Mouse (Mus musculus) limb, embryonic 11.5 days (tissue): ENCODE results near the gene Itga11. TPM values are rescaled to one million over a fixed set of nuclear protein-coding genes. Genes with fewer than 3 reads are reported as not detected.
"Not testable (repeated sequence)": the region's sequence is repeated elsewhere in the genome, so short reads cannot be mapped to it uniquely, and the experiment has no call there.

Experiments used
- ATAC-seq: fragments of 200-750 bp; cut with Nextera tagmentation; 2 replicates; pipeline ENCODE4 v1.8.0; 2017; ENCODE audit warnings: low read depth; ENCODE audit not compliant: insufficient number of reproducible peaks, low FRiP score, low TSS enrichment
- DNase-seq: peaks from one replicate; pipeline ENCODE4 v3.0.0-alpha.2; 2015; ENCODE audit warnings: low spot score
- H3K27ac ChIP-seq: fragments of 300-500 bp; sonication (generic); replicated peaks from 2 replicates; pipeline ENCODE4 v1.5.1; 2014; ENCODE audit warnings: low read depth, mild to moderate bottlenecking, low read length
- H3K27me3 ChIP-seq: fragments of 300-500 bp; sonication (generic); 2 replicates; pipeline ENCODE4 v1.6.1; 2014; ENCODE audit warnings: mild to moderate bottlenecking, low read length, mixed read lengths; ENCODE audit not compliant: control insufficient read depth, insufficient read depth
- H3K36me3 ChIP-seq: fragments of 300-500 bp; sonication (generic); 2 replicates; pipeline ENCODE4 v1.6.1; 2014; ENCODE audit warnings: mild to moderate bottlenecking, low read length, moderate library complexity, mixed read lengths; ENCODE audit not compliant: control insufficient read depth, insufficient read depth
- H3K4me1 ChIP-seq: fragments of 300-500 bp; sonication (generic); 2 replicates; pipeline ENCODE4 v1.6.1; 2014; ENCODE audit warnings: low read length, mixed read lengths; ENCODE audit not compliant: control insufficient read depth, insufficient read depth
- H3K4me2 ChIP-seq: fragments of 300-500 bp; sonication (generic); 2 replicates; pipeline ENCODE4 v1.6.1; 2014; ENCODE audit warnings: low read depth, mild to moderate bottlenecking, moderate library complexity; ENCODE audit not compliant: severe bottlenecking
- H3K4me3 ChIP-seq: fragments of 300-500 bp; sonication (generic); 2 replicates; pipeline ENCODE4 v1.5.1; 2014; ENCODE audit warnings: low read depth, low read length
- H3K9ac ChIP-seq: fragments of 300-500 bp; sonication (generic); 2 replicates; pipeline ENCODE4 v1.6.1; 2014; ENCODE audit warnings: mild to moderate bottlenecking, low read length
- H3K9me3 ChIP-seq: fragments of 300-500 bp; sonication (generic); 2 replicates; pipeline ENCODE4 v1.6.1; 2016; ENCODE audit warnings: low read length; ENCODE audit not compliant: control insufficient read depth
- WGBS: fragments of 180-500 bp; shearing (Covaris S2); extraction: QIAGEN DNeasy Blood & Tissue Kit; methylation state at CpG from one replicate; pipeline ENCODE4 v1.1.7; 2014; 5-methylcytosine and 5-hydroxymethylcytosine counted together
- polyA plus RNA-seq: library from polyadenylated mRNA; unstranded; fragments of >200 nt; fragmentation: Nextera tagmentation; extraction: Ambion mirVana; gene quantifications from 2 replicates; pipeline ENCODE4 v1.2.1, GENCODE M21; 2014

Gene Itga11
- polyA plus RNA-seq, 1 experiment from 2014 or later, result 3.5 TPM

DNA sequence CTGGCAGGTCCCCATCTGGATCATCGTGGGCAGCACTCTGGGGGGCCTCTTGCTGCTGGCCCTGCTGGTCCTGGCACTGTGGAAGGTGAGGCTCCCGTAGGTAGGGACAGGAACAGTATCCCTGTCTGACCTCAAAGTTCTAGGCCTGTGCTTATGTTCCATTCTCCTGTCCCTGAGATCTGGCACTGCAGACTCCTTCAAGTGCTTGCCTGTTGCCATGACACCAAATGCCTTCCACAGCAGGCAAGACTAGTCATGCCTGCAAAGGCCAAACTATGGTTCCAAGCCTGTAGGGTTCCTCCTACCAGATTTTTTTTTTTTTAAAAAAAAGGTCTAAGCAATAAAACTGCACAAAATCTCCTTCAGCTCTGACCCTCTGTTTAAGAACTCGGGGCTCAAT, 104.3 kb downstream of the Itga11 start:
- no peaks in the 10 kb centered on the region for H3K9me3 ChIP-seq
- no peak overlapping the region for H3K4me2 ChIP-seq
- H3K4me1 ChIP-seq, result no peaks in the 10 kb centered on the region
- no peak for ATAC-seq
- 76% methylated on average over 3 of the region's 3 CpGs for WGBS
- H3K27ac ChIP-seq, result no peak overlapping the region
- H3K9ac ChIP-seq, result no peak overlapping the region
- no peak overlapping the region for H3K4me3 ChIP-seq
- H3K36me3 ChIP-seq, result no peaks in the 10 kb centered on the region
- H3K27me3 ChIP-seq, result no peaks in the 10 kb centered on the region
- DNase-seq, result no peak

DNA sequence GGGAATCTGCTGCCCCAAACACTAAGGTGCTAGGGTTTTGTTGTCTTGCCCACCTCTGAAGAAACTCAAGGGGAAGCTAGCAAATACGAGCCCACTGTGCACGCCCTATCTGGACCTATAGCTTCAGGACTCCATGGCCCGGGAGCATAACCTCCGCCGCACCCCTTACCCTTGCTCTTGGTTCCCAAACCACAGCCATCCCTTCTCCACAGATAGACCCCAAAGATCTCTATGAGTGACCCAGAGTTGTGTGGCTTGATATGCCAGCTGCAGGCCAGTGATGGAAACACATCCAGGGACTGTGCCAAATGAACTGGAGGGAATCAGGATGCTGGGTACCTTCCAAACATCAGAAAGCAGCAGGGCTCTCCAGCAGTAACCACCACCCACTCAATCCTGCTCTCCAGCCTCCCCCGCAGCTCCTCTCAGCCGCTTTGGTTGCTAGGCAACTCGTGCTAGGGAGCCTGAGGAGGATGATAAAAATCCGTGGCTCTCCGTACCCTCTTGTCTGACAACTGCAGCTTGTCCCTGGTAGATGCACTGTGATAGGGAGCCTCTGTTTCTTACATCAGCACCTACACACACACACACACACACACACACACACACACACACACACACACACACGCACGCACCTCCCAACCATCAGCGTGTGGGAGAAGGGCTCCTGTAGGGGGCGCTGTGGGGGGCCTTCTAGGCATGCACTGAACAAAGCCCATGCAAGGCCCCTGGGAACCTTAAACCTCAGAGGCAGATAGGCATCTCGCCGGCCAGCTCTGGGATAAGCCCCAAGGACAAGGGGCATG, 105.6 kb downstream of the Itga11 start:
- Histone ChIP-seq H3K4me2 (no peak overlapping the region), H3K9ac (no peak overlapping the region), H3K4me1 (no peaks in the 10 kb centered on the region), H3K9me3 (no peaks in the 10 kb centered on the region), H3K27ac (no peak overlapping the region), H3K4me3 (no peak overlapping the region), H3K36me3 (no peaks in the 10 kb centered on the region), H3K27me3 (no peaks in the 10 kb centered on the region)
- 50% methylated on average over 16 of the region's 16 CpGs for WGBS
- ATAC-seq (no peak), DNase-seq (peak; percentile 47)

DNA sequence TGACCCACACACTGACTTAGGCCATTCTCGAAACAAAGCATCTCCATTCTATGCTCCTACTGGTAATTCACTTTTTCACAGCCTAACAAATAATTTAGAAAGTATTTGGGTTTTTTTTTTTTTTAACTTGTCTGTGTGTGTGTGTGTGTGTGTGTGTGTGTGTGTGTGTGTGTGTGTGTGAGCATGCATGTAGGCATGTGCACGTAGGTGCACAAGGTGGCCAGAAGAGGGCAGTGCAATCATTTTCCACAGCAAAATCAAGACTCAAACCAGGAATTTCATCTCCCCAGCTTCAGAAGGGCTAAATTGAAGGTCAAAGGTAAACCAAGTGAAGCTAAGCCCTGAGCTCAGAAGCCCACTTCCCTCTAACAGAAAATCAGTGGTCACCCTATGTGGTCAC, 106.6 kb downstream of the Itga11 start:
- Histone ChIP-seq H3K4me2 (no peak overlapping the region), H3K27me3 (no peaks in the 10 kb centered on the region), H3K4me3 (no peak overlapping the region), H3K36me3 (no peaks in the 10 kb centered on the region), H3K27ac (no peak overlapping the region), H3K4me1 (no peaks in the 10 kb centered on the region), H3K9ac (no peak overlapping the region), H3K9me3 (no peaks in the 10 kb centered on the region)
- WGBS, result 87% methylated on average over 2 of the region's 2 CpGs
- DNase-seq (no peak), ATAC-seq (no peak)

DNA sequence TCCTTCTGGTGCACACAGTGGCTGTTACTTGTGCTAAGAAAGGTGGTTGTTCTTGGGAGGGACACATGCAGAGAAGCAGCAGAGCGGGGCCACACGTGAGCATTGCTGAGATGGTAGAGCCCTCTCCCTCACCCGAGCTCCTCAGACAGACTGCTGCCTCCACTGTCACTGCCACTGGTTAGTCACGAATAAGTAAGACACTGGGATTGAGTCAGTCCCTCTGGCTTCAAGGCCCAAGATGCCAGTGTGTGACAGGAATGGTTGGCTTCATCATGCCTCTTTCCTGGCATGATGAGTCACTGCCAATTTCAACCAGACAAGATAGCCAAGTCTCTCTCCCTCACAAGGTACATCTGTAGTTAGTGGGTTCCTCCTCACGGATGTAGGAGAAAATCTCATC, 109.1 kb downstream of the Itga11 start:
- H3K4me1 ChIP-seq, result no peaks in the 10 kb centered on the region
- H3K36me3 ChIP-seq, result no peaks in the 10 kb centered on the region
- H3K27ac ChIP-seq, result no peak overlapping the region
- H3K4me2 ChIP-seq, result no peak overlapping the region
- ATAC-seq (no peak), DNase-seq (no peak)
- H3K4me3 ChIP-seq, result no peak overlapping the region
- WGBS, result 73% methylated on average over 5 of the region's 5 CpGs
- H3K27me3 ChIP-seq, result no peaks in the 10 kb centered on the region
- no peaks in the 10 kb centered on the region for H3K9me3 ChIP-seq
- no peak overlapping the region for H3K9ac ChIP-seq

DNA sequence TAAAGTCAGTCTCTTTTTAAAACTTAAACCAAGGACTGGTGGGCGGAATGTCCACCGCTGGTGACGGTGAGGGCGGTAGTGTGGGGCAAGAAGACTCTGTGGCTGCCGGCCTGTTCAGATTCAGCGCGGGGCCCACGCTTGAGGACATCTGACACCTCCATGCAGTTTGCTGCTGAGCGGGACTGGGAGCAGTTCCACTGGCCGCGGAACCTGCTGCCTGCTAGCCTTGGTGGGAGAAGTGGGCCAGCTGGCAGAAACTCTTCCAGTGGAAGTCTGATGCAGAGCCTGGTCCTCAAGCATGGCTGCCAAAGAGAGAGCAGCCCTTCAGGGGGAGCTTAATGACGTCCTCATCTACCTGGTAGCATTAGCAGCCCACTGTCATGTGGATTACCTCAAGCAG, 112.2 kb downstream of the Itga11 start:
- H3K9ac ChIP-seq, result no peak overlapping the region
- DNase-seq (no peak), ATAC-seq (no peak)
- H3K36me3 ChIP-seq, result no peaks in the 10 kb centered on the region
- no peaks in the 10 kb centered on the region for H3K27me3 ChIP-seq
- 85% methylated on average over 12 of the region's 12 CpGs for WGBS
- H3K27ac ChIP-seq, result no peak overlapping the region
- no peaks in the 10 kb centered on the region for H3K9me3 ChIP-seq
- H3K4me3 ChIP-seq, result no peak overlapping the region
- H3K4me2 ChIP-seq, result no peak overlapping the region
- no peaks in the 10 kb centered on the region for H3K4me1 ChIP-seq

DNA sequence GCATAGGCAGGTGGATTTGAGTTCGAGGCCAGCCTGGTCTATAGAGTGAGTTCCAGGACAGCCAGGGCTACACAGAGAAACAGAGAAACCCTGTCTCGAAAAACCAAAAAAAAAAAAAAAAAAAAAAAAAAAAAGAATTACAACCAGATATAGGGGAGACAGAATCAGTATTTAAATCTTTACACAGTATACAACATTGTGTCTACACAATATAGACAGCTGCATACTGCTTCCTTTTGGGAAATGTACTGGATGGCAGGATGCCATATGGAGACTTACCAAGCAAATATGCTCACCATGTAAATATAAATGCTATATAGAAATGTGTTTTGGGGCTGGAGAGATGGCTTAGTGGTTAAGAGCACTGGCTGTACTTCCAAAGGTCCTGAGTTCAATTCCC, 121.6 kb downstream of the Itga11 start:
- peaks cover 14% of the 10 kb centered on the region for H3K36me3 ChIP-seq
- H3K4me2 ChIP-seq, result not testable (repeated sequence)
- WGBS, result 87% methylated on average over 2 of the region's 2 CpGs

DNA sequence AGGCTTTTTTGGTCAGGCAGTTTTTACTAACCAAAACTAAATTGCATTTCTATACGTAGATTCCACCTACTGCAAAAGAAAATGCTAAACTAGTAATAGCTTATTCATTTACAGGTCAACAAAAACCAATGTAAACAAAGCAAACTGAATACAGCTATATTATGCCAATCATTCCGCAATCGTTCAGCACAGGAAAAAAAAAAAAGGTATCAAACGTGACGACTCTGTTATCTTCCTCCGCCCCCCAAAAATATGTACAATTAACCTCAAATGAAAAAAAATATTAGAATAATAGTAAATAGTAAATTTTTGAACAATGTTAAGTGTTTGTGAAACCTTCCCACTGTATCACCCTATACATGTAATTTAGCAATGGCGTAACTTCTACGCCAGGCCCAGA, 132.5 kb downstream of the Itga11 start:
- H3K4me3 ChIP-seq, result peak overlapping the region; percentile 96
- H3K27me3 ChIP-seq, result no peaks in the 10 kb centered on the region
- no peak overlapping the region for H3K9ac ChIP-seq
- DNase-seq, result no peak
- whole genome bisulfite sequencing, result 19% methylated on average over 8 of the region's 8 CpGs
- H3K9me3 ChIP-seq, result no peaks in the 10 kb centered on the region
- H3K27ac ChIP-seq, result no peak overlapping the region
- ATAC-seq, result no peak
- H3K4me1 ChIP-seq, result peaks cover 6% of the 10 kb centered on the region; the same call in 1 of the 2 replicates
- no peaks in the 10 kb centered on the region for H3K36me3 ChIP-seq
- H3K4me2 ChIP-seq, result peak overlapping the region; percentile 54

More for the DNA sequence above, 121.6 kb downstream of the Itga11 start:
- not testable (repeated sequence) for H3K27me3 ChIP-seq, H3K4me3 ChIP-seq, H3K4me1 ChIP-seq, ATAC-seq, DNase-seq, H3K27ac ChIP-seq, H3K9ac ChIP-seq, H3K9me3 ChIP-seq

DNA sequence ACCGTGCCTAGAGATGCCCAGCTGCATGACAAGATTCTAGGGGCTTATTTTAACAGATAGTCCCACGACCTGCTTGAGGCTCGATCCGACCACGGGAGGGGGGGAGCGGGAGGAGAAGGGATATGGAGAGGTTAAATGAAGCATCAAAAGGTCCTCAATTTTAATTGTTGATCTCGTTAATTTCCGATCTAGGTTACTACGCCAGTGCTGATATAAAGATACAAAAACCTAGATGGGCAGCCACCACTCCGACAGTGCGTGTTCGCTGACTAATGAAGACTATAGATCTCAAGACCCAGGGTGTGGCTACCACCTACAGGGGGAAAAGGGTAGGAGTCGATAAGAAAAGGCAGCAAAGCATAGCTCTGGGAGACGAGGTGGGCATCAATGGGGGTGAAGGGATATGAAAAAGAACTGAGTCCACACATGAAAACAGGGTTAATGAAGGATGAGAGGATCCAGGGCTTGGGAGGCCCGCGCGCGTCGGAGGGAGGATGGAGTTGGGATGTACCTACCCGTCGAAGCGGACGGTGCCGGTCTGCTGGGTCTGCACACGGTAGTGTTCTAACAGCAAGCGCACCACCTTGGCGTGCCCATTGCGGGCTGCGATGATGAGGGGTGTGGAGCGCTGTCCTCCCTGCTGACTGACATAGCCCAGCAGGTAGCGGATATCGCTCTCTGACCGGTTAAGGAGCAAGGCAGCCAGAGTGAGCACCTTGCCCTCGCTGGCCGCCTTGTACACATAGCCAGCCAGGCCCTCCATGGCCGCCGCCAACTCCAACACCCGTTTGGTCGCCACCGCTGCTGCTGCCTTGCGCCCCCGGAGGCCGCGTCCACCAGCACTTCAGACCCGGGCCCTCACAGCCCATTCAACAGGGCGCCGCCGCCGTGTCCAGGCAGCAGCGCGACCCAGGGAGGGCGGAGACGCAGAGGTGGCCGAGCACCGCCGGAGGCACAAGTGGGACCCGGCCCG, 133.2 kb downstream of the Itga11 start:
- peak overlapping the region; percentile 96 for H3K4me3 ChIP-seq
- no peak for DNase-seq
- under 1% methylated on average over 45 of the region's 58 CpGs for WGBS
- peak overlapping the region; percentile 54 for H3K4me2 ChIP-seq
- H3K36me3 ChIP-seq, result no peaks in the 10 kb centered on the region
- no peaks in the 10 kb centered on the region for H3K27me3 ChIP-seq
- H3K4me1 ChIP-seq, result peaks cover 6% of the 10 kb centered on the region; the same call in 1 of the 2 replicates
- peak; percentile 64 for ATAC-seq
- peak overlapping the region; percentile 94 for H3K27ac ChIP-seq
- peak overlapping the region; percentile 92 for H3K9ac ChIP-seq
- no peaks in the 10 kb centered on the region for H3K9me3 ChIP-seq
